Mouse (Mus musculus): ENCODE results near the gene Msl2. TPM values are rescaled to one million over a fixed set of nuclear protein-coding genes. Genes with fewer than 3 reads are reported as not detected.

Msl2 gene
- total and polyA plus RNA-seq, 3 experiments = 15.5 to 30.8 (median 18.7) TPM

GRCm38 (mm10) chr9:101034448-101035098 lies 39.3 kb upstream of the Msl2 start, which contains the start of gene Pccb:
TSS of gene Pccb (minus strand) at chr9:101034898.
- dilution Hi-C loops (cut with MboI; ENCODE audit: extremely low pct_ligation_motif_present, extremely low pct_unique_long_range_greater_than_20kb, low sequenced_read_pairs) = no loop called here
- Histone ChIP-seq H3K27ac (ENCODE audit: insufficient read depth, low read depth) (peak within 1 kb of the TSS; percentile 70), H3K4me3 (replicated peaks in 1 of 3; ENCODE audit: low read depth in 2 of 3, low read length in 2 of 3, poor library complexity in 1 of 3) (peak within 1 kb of the TSS; percentile 58 to 66 (median 63)), H3K4me2 (ENCODE audit: insufficient read depth, low read depth, poor library complexity, severe bottlenecking) (peak within 1 kb of the TSS; percentile 56), H3K36me3 (replicated peaks in 1 of 2; ENCODE audit: control insufficient read depth in 1 of 2, insufficient read depth in 1 of 2, low read length in 1 of 2) (peaks cover 0 to 8% of the 10 kb centered on the region in 2 experiments), H3K9me3 (replicated peaks; ENCODE audit: low read length) (no peaks in the 10 kb centered on the region), H3K79me2 (replicated peaks; ENCODE audit: control insufficient read depth, extremely low read depth, insufficient read depth, poor library complexity, severe bottlenecking) (no peaks in the 10 kb centered on the region), H3K27me3 (replicated peaks) (no peaks in the 10 kb centered on the region), H3K4me1 (ENCODE audit: control insufficient read depth in 1 of 2, insufficient read depth in 2 of 2) (peaks cover 7 to 26% of the 10 kb centered on the region in 2 experiments; a peak in 3 of 4 replicates), H3K9ac (ENCODE audit: insufficient read depth, low read depth) (peak within 1 kb of the TSS; percentile 66)
- TF ChIP-seq ZNF384 (IDR thresholded peaks at IDR 0.05; ENCODE audit: low read depth, low read length) (peak; percentile 99), JUN (IDR thresholded peaks at IDR 0.05; ENCODE audit: insufficient read depth, low read depth, low read length) (no peak), CTCF (conservative IDR thresholded peaks at IDR 0.05 in 1 of 2, IDR thresholded peaks at IDR 0.05 in 1 of 2; ENCODE audit: low read depth in 2 of 2, low read length in 2 of 2) (peak in 1 of 2 experiments; percentile 26; a peak in 2 of 4 replicates), POLR2AphosphoS2 (IDR thresholded peaks at IDR 0.05; ENCODE audit: low read depth, low read length) (peak; percentile 82; the same call in 1 of the 2 replicates), TCF12 (IDR thresholded peaks at IDR 0.05; ENCODE audit: low read depth, low read length) (peak; percentile 93), CHD2 (IDR thresholded peaks at IDR 0.05; ENCODE audit: low read length) (peak; percentile 68; the same call in 1 of the 2 replicates), EP300 (IDR thresholded peaks at IDR 0.05; ENCODE audit: low read length) (no peak), KAT2A (IDR thresholded peaks at IDR 0.05; ENCODE audit: insufficient replicate concordance, low read length) (0 out of 2 replicates have a peak, but pooled peaks have one; percentile 40), MAZ (IDR thresholded peaks at IDR 0.05; ENCODE audit: low read depth, low read length) (peak; percentile 61; the same call in 1 of the 2 replicates), RCOR1 (conservative IDR thresholded peaks at IDR 0.05; ENCODE audit: low read depth, low read length) (peak; percentile 75; the same call in 1 of the 2 replicates), ZMIZ1 (IDR thresholded peaks at IDR 0.05; ENCODE audit: low read depth, low read length) (peak; percentile 80), MAX (IDR thresholded peaks at IDR 0.05; ENCODE audit: low read length) (peak; percentile 58), CHD1 (IDR thresholded peaks at IDR 0.05; ENCODE audit: low read depth, low read length) (no peak), E2F4 (IDR thresholded peaks at IDR 0.05; ENCODE audit: insufficient replicate concordance, low read depth, low read length) (no peak), UBTF (IDR thresholded peaks at IDR 0.05; ENCODE audit: low read depth, low read length) (0 out of 2 replicates have a peak, but pooled peaks have one; percentile 60), PAX5 (IDR thresholded peaks at IDR 0.05; ENCODE audit: low read length) (no peak), POLR2A (IDR thresholded peaks at IDR 0.05; ENCODE audit: low read depth, low read length) (peak; percentile 87), MYC (IDR thresholded peaks at IDR 0.05; ENCODE audit: low read depth, low read length) (no peak; the same call in 1 of the 2 replicates), NRF1 (IDR thresholded peaks at IDR 0.05; ENCODE audit: low read depth, low read length) (peak; percentile 98), USF1 (IDR thresholded peaks at IDR 0.05; ENCODE audit: low read depth, low read length) (peak; percentile 28), NELFE (IDR thresholded peaks at IDR 0.05; ENCODE audit: low read depth, low read length) (peak; percentile 83), HCFC1 (IDR thresholded peaks at IDR 0.05; ENCODE audit: low read depth, low read length) (peak; percentile 73), USF2 (conservative IDR thresholded peaks at IDR 0.05; ENCODE audit: low read depth, low read length) (no peak), IRF4 (IDR thresholded peaks at IDR 0.05; ENCODE audit: low read depth, low read length) (peak; percentile 19; the same call in 1 of the 2 replicates), SIN3A (IDR thresholded peaks at IDR 0.05; ENCODE audit: low read length) (peak; percentile 87), SMC3 (IDR thresholded peaks at IDR 0.05; ENCODE audit: low read depth, low read length) (no peak; the same call in 1 of the 2 replicates), TBP (conservative IDR thresholded peaks at IDR 0.05; ENCODE audit: low read depth, low read length) (peak; percentile 77), ELF1 (IDR thresholded peaks at IDR 0.05; ENCODE audit: low read depth, low read length) (peak; percentile 54), MXI1 (IDR thresholded peaks at IDR 0.05; ENCODE audit: low read depth, low read length) (peak; percentile 88), BHLHE40 (IDR thresholded peaks at IDR 0.05; ENCODE audit: low read depth, low read length) (peak; percentile 83), MEF2A (IDR thresholded peaks at IDR 0.05; ENCODE audit: borderline replicate concordance, low read depth, low read length) (0 out of 2 replicates have a peak, but pooled peaks have one; percentile 35)
- in situ Hi-C loops (cut with MboI; ENCODE audit: low pct_ligation_motif_present, low pct_unique_long_range_greater_than_20kb, low sequenced_read_pairs) = no loop called here
- peak; percentile 97 for DNase-seq (ENCODE audit: extremely low read depth)

Data from CH12.LX (cell line).